Mouse (Mus musculus) intestine, postnatal 0 days (tissue): ENCODE measurements at regions not wholly inside any gene's neighbourhood (a gene's known extent, or its start where the extent isn't known, plus 50 kb on each side); places are given as distances from the start of the nearest gene placed in this dataset.

ENCODE experiments used
- ATAC-seq: fragments of 200-750 bp; cut with Nextera tagmentation; 2 replicates; pipeline ENCODE4 v1.8.0; 2017; ENCODE audit warnings: mild to moderate bottlenecking, moderate TSS enrichment, moderate library complexity
- H3K27ac ChIP-seq: fragments of 300-500 bp; sonication (generic); 2 replicates; pipeline ENCODE4 v1.5.1; 2014; ENCODE audit warnings: mild to moderate bottlenecking, low read depth, low read length, moderate library complexity
- H3K27me3 ChIP-seq: fragments of 300-500 bp; sonication (generic); replicated peaks from 2 replicates; pipeline ENCODE4 v1.6.1; 2014; ENCODE audit warnings: low read length, mixed read lengths; ENCODE audit not compliant: control insufficient read depth, insufficient read depth
- H3K36me3 ChIP-seq: fragments of 300-500 bp; sonication (generic); 2 replicates; pipeline ENCODE4 v1.6.1; 2014; ENCODE audit warnings: mild to moderate bottlenecking, moderate library complexity; ENCODE audit not compliant: control insufficient read depth, insufficient read depth
- H3K4me1 ChIP-seq: fragments of 300-500 bp; sonication (generic); replicated peaks from 2 replicates; pipeline ENCODE4 v1.6.1; 2014; ENCODE audit warnings: antibody characterized with exemption, low read length, mixed read lengths; ENCODE audit not compliant: control insufficient read depth, insufficient read depth
- H3K4me2 ChIP-seq: fragments of 300-500 bp; sonication (generic); replicated peaks from 2 replicates; pipeline ENCODE4 v1.6.1; 2014; ENCODE audit warnings: low read depth, mild to moderate bottlenecking, moderate library complexity
- H3K4me3 ChIP-seq: fragments of 300-500 bp; sonication (generic); 2 replicates; pipeline ENCODE4 v1.5.1; 2014; ENCODE audit warnings: low read depth, low read length
- H3K9ac ChIP-seq: fragments of 300-500 bp; sonication (generic); 2 replicates; pipeline ENCODE4 v1.6.1; 2014; ENCODE audit warnings: mild to moderate bottlenecking, low read depth, low read length
- H3K9me3 ChIP-seq: fragments of 300-500 bp; sonication (generic); 2 replicates; pipeline ENCODE4 v1.6.1; 2016; ENCODE audit warnings: mixed run types; ENCODE audit not compliant: control insufficient read depth
- CTCF ChIP-seq: sonication (generic); IDR thresholded peaks from 2 replicates; pipeline ENCODE4 v1.5.1; 2016; ENCODE audit warnings: low read depth, mild to moderate bottlenecking, control low read depth, antibody characterized with exemption, moderate library complexity
- WGBS: fragments of 180-500 bp; shearing (Covaris S2); extraction: QIAGEN DNeasy Blood & Tissue Kit; methylation state at CpG from one replicate; pipeline ENCODE4 v1.1.7; 2014; 5-methylcytosine and 5-hydroxymethylcytosine counted together

- H3K36me3 ChIP-seq: no peaks in the 10 kb centered on the region
- no peak for TF ChIP-seq CTCF
- 64% methylated on average over 1 of the region's 1 CpGs for WGBS
- ATAC-seq: no peak
- H3K4me2 ChIP-seq: no peak overlapping the region
- H3K4me3 ChIP-seq: no peak overlapping the region
- H3K9me3 ChIP-seq: no peaks in the 10 kb centered on the region
- H3K9ac ChIP-seq: no peak overlapping the region
- no peak overlapping the region for H3K27ac ChIP-seq
- no peaks in the 10 kb centered on the region for H3K27me3 ChIP-seq
- H3K4me1 ChIP-seq: no peaks in the 10 kb centered on the region
Observed at GRCm38 (mm10) chr17:91361261-91361660, 268.4 kb upstream of the Nrxn1 start.

GRCm38 (mm10) chr17:91352107-91352506 is 259.2 kb upstream of the Nrxn1 start:
- no peaks in the 10 kb centered on the region for H3K4me1 ChIP-seq
- no peak for TF ChIP-seq CTCF
- no peaks in the 10 kb centered on the region for H3K36me3 ChIP-seq
- 76% methylated on average over 2 of the region's 2 CpGs for WGBS
- no peak overlapping the region for H3K27ac ChIP-seq
- no peak overlapping the region for H3K9ac ChIP-seq
- H3K27me3 ChIP-seq: no peaks in the 10 kb centered on the region
- no peak overlapping the region for H3K4me2 ChIP-seq
- H3K9me3 ChIP-seq: no peaks in the 10 kb centered on the region
- no peak for ATAC-seq
- no peak overlapping the region for H3K4me3 ChIP-seq

- H3K9ac ChIP-seq: no peak overlapping the region
- H3K4me1 ChIP-seq: no peaks in the 10 kb centered on the region
- no peak overlapping the region for H3K4me3 ChIP-seq
- no peak overlapping the region for H3K4me2 ChIP-seq
- no peak overlapping the region for H3K27ac ChIP-seq
- no peaks in the 10 kb centered on the region for H3K9me3 ChIP-seq
- TF ChIP-seq CTCF: no peak
- no peaks in the 10 kb centered on the region for H3K36me3 ChIP-seq
- ATAC-seq: no peak
- no peaks in the 10 kb centered on the region for H3K27me3 ChIP-seq
- WGBS: 80% methylated on average over 1 of the region's 1 CpGs
Observed at GRCm38 (mm10) chr17:91336882-91337281, 244.0 kb upstream of the Nrxn1 start.

- Histone ChIP-seq H3K4me2 (no peak overlapping the region), H3K9me3 (no peaks in the 10 kb centered on the region), H3K4me3 (no peak overlapping the region), H3K36me3 (no peaks in the 10 kb centered on the region), H3K27ac (no peak overlapping the region), H3K27me3 (no peaks in the 10 kb centered on the region), H3K9ac (no peak overlapping the region), H3K4me1 (no peaks in the 10 kb centered on the region)
- TF ChIP-seq CTCF: no peak
- ATAC-seq: no peak
- 77% methylated on average over 4 of the region's 4 CpGs for WGBS
Observed at GRCm38 (mm10) chr17:91333790-91334189, 240.9 kb upstream of the Nrxn1 start.

- Histone ChIP-seq H3K27me3 (no peaks in the 10 kb centered on the region), H3K36me3 (no peaks in the 10 kb centered on the region), H3K9me3 (no peaks in the 10 kb centered on the region), H3K4me2 (no peak overlapping the region), H3K27ac (no peak overlapping the region), H3K9ac (no peak overlapping the region), H3K4me3 (no peak overlapping the region), H3K4me1 (no peaks in the 10 kb centered on the region)
- WGBS: 76% methylated on average over 1 of the region's 1 CpGs
- no peak for TF ChIP-seq CTCF
- ATAC-seq: no peak
Observed at GRCm38 (mm10) chr17:91333202-91333601, 240.3 kb upstream of the Nrxn1 start.

- no peaks in the 10 kb centered on the region for H3K36me3 ChIP-seq
- no peak for ATAC-seq
- no peak for TF ChIP-seq CTCF
- H3K4me2 ChIP-seq: no peak overlapping the region
- H3K4me1 ChIP-seq: no peaks in the 10 kb centered on the region
- H3K27ac ChIP-seq: no peak overlapping the region
- no peak overlapping the region for H3K9ac ChIP-seq
- H3K9me3 ChIP-seq: no peaks in the 10 kb centered on the region
- 48% methylated on average over 1 of the region's 1 CpGs for WGBS
- no peaks in the 10 kb centered on the region for H3K27me3 ChIP-seq
- no peak overlapping the region for H3K4me3 ChIP-seq
Observed at GRCm38 (mm10) chr17:91324377-91324776, 231.5 kb upstream of the Nrxn1 start.

- Histone ChIP-seq H3K9ac (no peak overlapping the region), H3K36me3 (no peaks in the 10 kb centered on the region), H3K9me3 (no peaks in the 10 kb centered on the region), H3K4me3 (no peak overlapping the region), H3K27ac (no peak overlapping the region), H3K4me1 (no peaks in the 10 kb centered on the region), H3K27me3 (no peaks in the 10 kb centered on the region), H3K4me2 (no peak overlapping the region)
- no peak for TF ChIP-seq CTCF
- no peak for ATAC-seq
Observed at GRCm38 (mm10) chr17:91286875-91287274, 194.0 kb upstream of the Nrxn1 start.
